Mouse (Mus musculus) heart, adult 2 months (tissue): ENCODE data around the gene Eln. TPM values are rescaled to one million over a fixed set of nuclear protein-coding genes. Genes with fewer than 3 reads are reported as not detected.

Source experiments
- DNase-seq, 2 experiments: peaks; one replicate each; pipeline ENCODE4 v3.0.0; 2021
- H3K27ac ChIP-seq: fragments of 200-600 bp; 2 replicates; pipeline ENCODE4 v1.8.1; 2022
- H3K27me3 ChIP-seq: fragments of 200-500 bp; 2 replicates; pipeline ENCODE4 v1.6.1; 2012; ENCODE audit warnings: mild to moderate bottlenecking, low read length, inconsistent platforms, mixed read lengths; ENCODE audit not compliant: control insufficient read depth, insufficient read depth
- H3K36me3 ChIP-seq: fragments of 200-500 bp; 2 replicates; pipeline ENCODE4 v1.6.1; 2012; ENCODE audit warnings: low read length, inconsistent platforms; ENCODE audit not compliant: control insufficient read depth, insufficient read depth
- H3K4me1 ChIP-seq: fragments of 200-500 bp; 2 replicates; pipeline ENCODE4 v1.6.1; 2011; ENCODE audit warnings: low read length; ENCODE audit not compliant: control insufficient read depth, insufficient read depth
- H3K4me3 ChIP-seq: fragments of 200-600 bp; 2 replicates; pipeline ENCODE4 v1.8.1; 2022
- H3K79me2 ChIP-seq: fragments of 200-500 bp; replicated peaks from 2 replicates; pipeline ENCODE4 v1.6.1; 2012; ENCODE audit warnings: mild to moderate bottlenecking, inconsistent platforms, low read length, moderate library complexity, mixed read lengths; ENCODE audit not compliant: control insufficient read depth, insufficient read depth
- H3K9ac ChIP-seq: fragments of 200-500 bp; 2 replicates; pipeline ENCODE4 v1.6.1; 2012; ENCODE audit warnings: low read depth, mild to moderate bottlenecking, control low read depth, inconsistent platforms, low read length, mixed read lengths
- CTCF ChIP-seq: fragments of 200-600 bp; IDR thresholded peaks from 2 replicates; pipeline ENCODE4 v1.8.1; 2022; ENCODE audit warnings: antibody characterized with exemption, mild to moderate bottlenecking, moderate library complexity
- EP300 ChIP-seq: fragments of 200-500 bp; IDR thresholded peaks from 2 replicates; pipeline ENCODE4 v1.6.1; 2011; ENCODE audit warnings: low read depth, low read length, control low read depth; ENCODE audit not compliant: insufficient read depth
- POLR2A ChIP-seq: fragments of 200-500 bp; IDR thresholded peaks from 2 replicates; pipeline ENCODE4 v1.6.1; 2011; ENCODE audit warnings: mild to moderate bottlenecking, low read depth, low read length, control low read depth; ENCODE audit not compliant: insufficient read depth
- WGBS: fragments of 180-500 bp; shearing (Covaris S2); methylation state at CpG from one replicate; pipeline ENCODE4 v1.1.7; 2018; 5-methylcytosine and 5-hydroxymethylcytosine counted together
- intact Hi-C: fragments of 180-260 bp; cut with DNase I; formaldehyde crosslinking; loops from one replicate; pipeline ENCODE4 v1.15.1; 2025
- polyA plus RNA-seq: library from polyadenylated mRNA; depleted of rRNA; stranded (reverse); fragments of >200 nt; gene quantifications from 2 replicates; pipeline ENCODE4 v1.2.3, GENCODE M21; 2012
- total RNA-seq, 2 experiments: library from RNA; stranded (reverse); gene quantifications; 2 replicates each; pipeline ENCODE4 v1.2.3; 2021

Gene Eln
- total and polyA plus RNA-seq, 3 experiments, result 33.5 to 124 (median 49.9) TPM

- H3K4me1 ChIP-seq, result no peaks in the 10 kb centered on the region
- intact Hi-C loops, result no loop called here
- no peak overlapping the region for H3K9ac ChIP-seq
- H3K36me3 ChIP-seq, result no peaks in the 10 kb centered on the region
- no peaks in the 10 kb centered on the region for H3K27me3 ChIP-seq
- no peak overlapping the region for H3K4me3 ChIP-seq
- no peak for DNase-seq
- TF ChIP-seq POLR2A (no peak), EP300 (no peak), CTCF (no peak)
- WGBS, result 69% methylated on average over 3 of the region's 3 CpGs
- no peaks in the 10 kb centered on the region for H3K79me2 ChIP-seq
- H3K27ac ChIP-seq, result no peak overlapping the region
Measured at GRCm38 (mm10) chr5:134728535-134728934, 18.6 kb downstream of the Eln start.

GRCm38 (mm10) chr5:134727001-134727639 lies 20.0 kb downstream of the Eln start:
- Histone ChIP-seq H3K27ac (no peak overlapping the region), H3K36me3 (no peaks in the 10 kb centered on the region), H3K27me3 (no peaks in the 10 kb centered on the region), H3K79me2 (no peaks in the 10 kb centered on the region), H3K9ac (no peak overlapping the region), H3K4me3 (no peak overlapping the region), H3K4me1 (no peaks in the 10 kb centered on the region)
- intact Hi-C loops, result no loop called here
- DNase-seq, result no peak
- 68% methylated on average over 8 of the region's 8 CpGs for WGBS
- TF ChIP-seq EP300 (no peak), POLR2A (no peak), CTCF (no peak)

- H3K4me3 ChIP-seq, result no peak overlapping the region
- no peak overlapping the region for H3K9ac ChIP-seq
- H3K27ac ChIP-seq, result no peak overlapping the region
- intact Hi-C loops, result no loop called here
- WGBS, result 63% methylated on average over 4 of the region's 4 CpGs
- H3K4me1 ChIP-seq, result no peaks in the 10 kb centered on the region
- H3K27me3 ChIP-seq, result no peaks in the 10 kb centered on the region
- DNase-seq, result no peak
- H3K36me3 ChIP-seq, result no peaks in the 10 kb centered on the region
- TF ChIP-seq CTCF, result no peak
- no peak for TF ChIP-seq POLR2A
- no peak for TF ChIP-seq EP300
- H3K79me2 ChIP-seq, result no peaks in the 10 kb centered on the region
Measured at GRCm38 (mm10) chr5:134725299-134725698, 21.8 kb downstream of the Eln start.

- H3K4me3 ChIP-seq, result no peak overlapping the region
- WGBS, result 40% methylated on average over 4 of the region's 4 CpGs
- H3K79me2 ChIP-seq, result no peaks in the 10 kb centered on the region
- H3K9ac ChIP-seq, result no peak overlapping the region
- intact Hi-C loops, result no loop called here
- H3K27ac ChIP-seq, result no peak overlapping the region
- TF ChIP-seq EP300, result no peak
- no peak for TF ChIP-seq CTCF
- no peak for TF ChIP-seq POLR2A
- H3K36me3 ChIP-seq, result no peaks in the 10 kb centered on the region
- H3K27me3 ChIP-seq, result no peaks in the 10 kb centered on the region
- DNase-seq, result no peak
- H3K4me1 ChIP-seq, result no peaks in the 10 kb centered on the region
Measured at GRCm38 (mm10) chr5:134720058-134720457, 27.1 kb downstream of the Eln start.

- no peak overlapping the region for H3K9ac ChIP-seq
- no peaks in the 10 kb centered on the region for H3K79me2 ChIP-seq
- H3K27me3 ChIP-seq, result no peaks in the 10 kb centered on the region
- 75% methylated on average over 7 of the region's 7 CpGs for WGBS
- no peak for DNase-seq
- H3K4me3 ChIP-seq, result no peak overlapping the region
- no peak overlapping the region for H3K27ac ChIP-seq
- intact Hi-C loops, result no loop called here
- H3K4me1 ChIP-seq, result no peaks in the 10 kb centered on the region
- TF ChIP-seq POLR2A (no peak), CTCF (no peak), EP300 (no peak)
- no peaks in the 10 kb centered on the region for H3K36me3 ChIP-seq
Measured at GRCm38 (mm10) chr5:134711076-134711475, 36.0 kb downstream of the Eln start.

- no peaks in the 10 kb centered on the region for H3K27me3 ChIP-seq
- TF ChIP-seq CTCF, result no peak
- TF ChIP-seq EP300, result no peak
- no peak for TF ChIP-seq POLR2A
- WGBS, result 37% methylated on average over 6 of the region's 6 CpGs
- H3K36me3 ChIP-seq, result no peaks in the 10 kb centered on the region
- H3K4me1 ChIP-seq, result no peaks in the 10 kb centered on the region
- intact Hi-C loops, result no loop called here
- DNase-seq, result no peak
- no peaks in the 10 kb centered on the region for H3K79me2 ChIP-seq
- no peak overlapping the region for H3K4me3 ChIP-seq
- H3K9ac ChIP-seq, result no peak overlapping the region
- H3K27ac ChIP-seq, result no peak overlapping the region
Measured at GRCm38 (mm10) chr5:134709275-134709674, 37.8 kb downstream of the Eln start.
